Mouse (Mus musculus): ENCODE data around the gene Gm12216.
A peak's percentile ranks its signal among the peaks of the same experiment; 100 is the strongest.
"Not testable (repeated sequence)": the region's sequence is repeated elsewhere in the genome, so short reads cannot be mapped to it uniquely, and the experiment has no call there.

Gm12216 gene

DNA sequence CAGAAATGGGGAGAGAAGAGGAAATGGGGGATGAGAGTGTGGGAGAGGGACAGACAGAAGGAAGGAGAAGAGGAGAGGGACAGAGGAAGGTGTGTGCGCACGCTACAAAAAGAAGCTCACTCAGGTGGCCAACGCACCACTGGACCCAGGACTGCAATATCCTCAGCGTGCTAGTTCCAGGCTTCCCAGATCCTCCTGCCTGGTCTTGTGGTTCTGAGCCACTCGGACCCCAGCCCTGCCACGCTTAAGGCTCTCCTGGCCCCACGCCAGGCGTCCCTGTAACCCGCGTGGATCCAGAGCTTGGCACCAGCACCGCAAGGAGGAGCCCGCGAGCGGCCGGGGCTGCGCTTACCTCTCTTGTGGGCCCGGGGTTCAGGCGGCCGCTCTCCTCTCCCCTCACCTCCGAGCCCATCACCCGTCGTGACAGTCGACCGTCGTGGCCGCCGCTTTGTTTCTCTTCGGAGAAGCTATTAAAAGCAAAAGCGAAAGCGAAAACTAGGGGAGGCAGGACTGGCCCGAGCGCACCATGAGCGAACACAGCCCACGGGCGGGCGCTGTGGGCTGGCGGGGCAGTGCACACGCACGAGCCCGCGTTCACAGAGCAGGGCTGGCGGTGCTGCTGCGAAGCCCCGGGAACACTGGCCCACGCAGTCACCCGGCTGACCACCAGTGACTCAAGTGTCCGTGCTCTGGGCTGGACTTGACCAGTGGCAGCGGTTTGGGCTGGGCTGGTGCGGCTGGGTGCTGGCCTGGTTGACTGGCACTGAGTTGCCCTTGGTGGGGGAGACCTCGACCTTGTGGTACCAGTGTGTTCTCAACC, at the start of gene Gm12216:
Gene Gm12216 (minus strand): TSS at position 496 of the 820 bp plus-strand sequence.
- DNase-seq (ENCODE audit: low spot score in 2 of 2), result peak in 1 of 2 experiments; percentile 9

DNA sequence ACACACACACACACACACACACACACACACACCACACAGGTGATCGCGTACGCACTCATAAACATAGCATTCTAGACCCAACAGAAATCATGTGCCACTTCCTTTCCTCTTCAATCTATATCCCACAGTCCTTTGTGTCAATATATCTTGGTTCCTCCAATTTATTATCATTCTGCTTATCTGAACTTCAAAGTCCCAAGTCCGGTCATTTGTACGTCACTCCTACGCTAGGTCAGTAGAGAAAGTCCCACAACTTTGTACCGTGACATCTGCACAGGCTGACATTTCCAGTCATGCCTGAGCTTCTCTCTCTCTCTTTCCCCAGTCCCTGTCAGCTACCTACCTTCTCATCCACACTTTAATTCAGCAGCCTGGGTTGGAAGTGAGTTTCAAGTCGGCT, 49.6 kb upstream of the Gm12216 start:
- no peak for DNase-seq (ENCODE audit: low spot score in 2 of 2)

DNA sequence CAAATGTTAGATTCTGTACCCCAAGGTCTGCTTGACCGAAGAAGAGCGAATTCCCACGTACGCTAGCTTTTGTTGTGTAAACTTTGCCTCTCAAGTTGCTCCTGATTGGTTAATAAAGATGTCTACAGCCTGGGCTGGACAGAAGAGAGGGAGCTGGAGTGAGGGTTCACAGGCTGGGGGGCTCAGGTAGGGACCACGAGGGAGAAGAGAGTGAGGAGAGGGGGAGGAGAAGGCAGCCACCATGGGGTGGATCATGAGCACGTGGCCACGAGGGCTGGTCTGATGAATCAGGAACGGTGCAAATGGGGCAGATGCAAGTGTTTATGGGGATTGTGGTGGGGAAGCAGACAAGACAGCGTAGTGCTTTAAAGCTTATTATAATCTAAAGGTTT, 45.5 kb upstream of the Gm12216 start:
- DNase-seq (ENCODE audit: low spot score in 2 of 2), result no peak

DNA sequence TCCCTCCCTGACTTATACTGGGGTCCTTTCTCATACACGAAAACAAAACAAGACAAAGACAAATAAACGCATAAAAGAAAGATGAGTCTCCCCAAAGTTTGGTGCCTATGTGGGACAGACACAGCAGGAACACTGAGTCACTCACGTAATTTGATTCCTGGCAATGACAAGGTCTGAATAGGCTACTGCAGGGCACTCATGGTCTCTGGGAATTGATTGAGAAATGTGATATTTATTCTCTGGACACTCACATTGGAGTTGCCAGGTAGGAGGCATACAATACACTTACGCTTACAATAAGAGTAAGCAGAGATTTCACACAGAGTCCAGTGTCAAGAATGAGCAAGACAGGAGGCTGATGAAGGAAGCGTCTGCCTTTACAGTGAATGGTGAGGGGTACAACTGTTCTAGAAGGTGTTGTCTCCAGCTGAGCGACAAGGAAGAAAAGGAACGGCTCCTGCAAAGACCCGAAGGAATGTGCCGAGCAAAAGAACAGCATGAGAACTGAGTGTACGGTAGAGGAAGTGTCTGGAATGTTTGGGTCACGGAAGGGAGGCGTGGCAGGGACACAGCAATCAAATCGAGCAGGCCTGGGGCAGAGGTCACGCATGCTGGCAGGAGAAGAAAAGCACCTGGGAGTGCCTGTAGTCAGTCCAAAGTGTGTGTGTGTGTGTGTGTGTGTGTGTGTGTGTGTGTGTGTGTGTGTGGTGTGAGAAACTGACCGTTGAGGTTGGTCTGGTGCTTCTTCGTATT, 44.9 kb upstream of the Gm12216 start:
- DNase-seq (ENCODE audit: low spot score in 2 of 2), result no peak

DNA sequence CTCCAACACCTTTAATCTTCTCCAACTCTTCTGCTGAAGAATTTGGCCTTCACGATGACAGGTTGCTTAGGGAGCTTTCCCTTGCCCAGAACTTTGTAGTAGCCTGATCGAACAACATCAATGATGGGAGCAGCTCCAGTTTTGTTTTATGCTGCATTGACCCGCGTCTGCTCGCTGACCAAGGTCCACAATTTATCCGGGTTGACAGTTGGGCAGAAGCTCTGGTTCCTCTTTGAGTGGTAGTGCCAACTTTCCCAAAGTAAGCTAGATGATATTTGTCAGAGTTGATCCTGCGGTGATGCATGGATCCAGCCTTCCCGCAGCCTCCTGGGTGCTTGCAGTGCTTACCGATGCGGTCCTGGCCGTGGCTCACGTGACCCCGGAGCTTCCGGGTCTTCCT, 43.7 kb upstream of the Gm12216 start:
- DNase-seq (ENCODE audit: low spot score in 2 of 2), result no peak

DNA sequence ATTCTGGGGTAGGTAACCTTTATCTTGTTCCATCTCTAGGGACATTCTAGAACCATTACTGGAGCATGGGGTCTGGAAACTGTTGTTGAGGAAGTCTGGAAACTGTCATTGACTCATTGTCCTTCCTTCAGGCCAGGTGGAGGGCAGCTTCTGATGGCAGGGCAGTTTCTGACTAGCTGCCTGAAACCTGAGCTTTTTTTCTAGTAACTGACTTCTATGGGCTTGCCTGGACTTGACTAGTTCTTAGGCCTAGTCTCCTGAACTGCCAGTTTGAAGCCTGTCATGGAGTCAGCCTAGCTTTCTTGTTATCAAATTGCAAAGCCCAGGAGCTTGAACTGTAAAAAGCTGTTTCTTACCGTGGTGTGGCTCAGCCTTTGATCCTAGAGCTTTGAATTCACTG, 41.9 kb upstream of the Gm12216 start:
- no peak for DNase-seq (ENCODE audit: low spot score in 2 of 2)

DNA sequence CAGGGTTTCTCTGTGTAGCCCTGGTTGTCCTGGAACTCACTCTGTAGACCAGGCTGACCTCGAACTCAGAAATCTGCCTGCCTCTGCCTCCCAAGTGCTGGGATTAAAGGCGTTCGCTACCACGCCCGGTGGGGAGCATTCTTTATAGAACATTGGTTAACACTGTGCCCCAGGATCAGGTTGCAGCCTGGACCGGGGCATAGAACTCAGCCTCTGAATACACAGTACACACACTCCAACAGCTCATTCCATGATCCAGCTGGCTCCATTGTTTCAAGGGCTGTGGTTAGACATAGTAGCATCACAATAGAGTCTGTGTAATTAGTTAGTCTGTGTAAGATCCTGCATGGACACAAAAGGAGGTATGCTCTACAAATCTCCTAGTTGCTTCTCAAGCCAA, 40.9 kb upstream of the Gm12216 start:
- no peak for DNase-seq (ENCODE audit: low spot score in 2 of 2)

DNA sequence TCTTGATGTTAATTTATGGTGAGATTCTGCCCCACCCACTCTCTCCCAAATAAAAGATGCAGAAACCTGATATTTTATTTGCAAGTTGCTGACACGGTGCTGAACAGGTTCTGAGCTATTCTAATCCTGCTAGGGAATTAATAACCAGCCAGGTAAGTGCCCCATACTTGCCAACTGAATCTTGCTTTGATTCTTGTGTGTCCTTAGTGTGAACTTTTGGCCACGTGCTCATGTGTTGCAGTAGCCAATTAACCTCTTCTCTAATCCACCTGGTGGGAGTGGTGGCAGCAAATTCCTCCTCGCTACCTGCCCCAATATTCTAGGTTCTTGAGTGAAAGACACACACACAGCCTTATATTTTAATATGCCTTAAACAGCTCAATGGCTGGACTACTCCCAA, 39.9 kb upstream of the Gm12216 start:
- DNase-seq (ENCODE audit: low spot score in 2 of 2), result no peak

DNA sequence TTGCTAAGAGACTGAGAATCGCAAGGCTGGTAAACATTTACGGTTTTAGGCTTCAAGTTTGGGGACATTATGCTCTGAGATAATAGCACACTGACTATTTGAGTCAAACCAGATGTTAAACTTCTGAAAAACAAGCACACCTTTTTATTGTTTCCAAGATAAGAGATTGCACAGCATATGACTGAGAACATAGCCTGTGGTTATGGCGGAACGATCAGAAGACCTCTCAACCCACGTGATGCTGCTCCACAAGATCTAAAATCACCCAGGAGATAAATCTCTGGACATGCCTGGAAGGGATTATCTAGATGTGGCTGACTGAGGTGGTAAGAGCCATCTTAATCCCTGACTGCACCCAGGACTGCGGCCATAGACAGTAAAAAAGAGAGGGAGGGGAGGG, 37.9 kb upstream of the Gm12216 start:
- no peak for DNase-seq (ENCODE audit: low spot score in 2 of 2)

DNA sequence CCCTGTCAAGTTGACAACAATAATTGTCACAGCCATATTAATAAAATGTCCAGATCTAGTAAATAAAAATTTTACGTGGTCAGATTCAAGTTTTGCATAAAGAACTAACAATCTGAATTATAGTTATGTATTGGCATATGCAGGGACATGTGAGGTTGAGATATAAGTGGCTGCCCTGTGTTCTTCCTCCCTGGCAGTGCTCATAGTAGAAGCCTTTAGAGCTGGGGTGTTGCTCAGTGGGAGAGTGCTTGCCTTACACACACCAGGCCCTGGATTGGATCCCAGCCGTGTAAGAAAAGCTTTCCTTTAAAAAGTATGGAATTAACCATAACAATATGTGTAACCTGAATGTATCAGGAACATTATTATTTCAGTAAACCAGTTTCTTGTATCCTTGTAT, 34.4 kb upstream of the Gm12216 start:
- no peak for DNase-seq (ENCODE audit: low spot score in 2 of 2)

DNA sequence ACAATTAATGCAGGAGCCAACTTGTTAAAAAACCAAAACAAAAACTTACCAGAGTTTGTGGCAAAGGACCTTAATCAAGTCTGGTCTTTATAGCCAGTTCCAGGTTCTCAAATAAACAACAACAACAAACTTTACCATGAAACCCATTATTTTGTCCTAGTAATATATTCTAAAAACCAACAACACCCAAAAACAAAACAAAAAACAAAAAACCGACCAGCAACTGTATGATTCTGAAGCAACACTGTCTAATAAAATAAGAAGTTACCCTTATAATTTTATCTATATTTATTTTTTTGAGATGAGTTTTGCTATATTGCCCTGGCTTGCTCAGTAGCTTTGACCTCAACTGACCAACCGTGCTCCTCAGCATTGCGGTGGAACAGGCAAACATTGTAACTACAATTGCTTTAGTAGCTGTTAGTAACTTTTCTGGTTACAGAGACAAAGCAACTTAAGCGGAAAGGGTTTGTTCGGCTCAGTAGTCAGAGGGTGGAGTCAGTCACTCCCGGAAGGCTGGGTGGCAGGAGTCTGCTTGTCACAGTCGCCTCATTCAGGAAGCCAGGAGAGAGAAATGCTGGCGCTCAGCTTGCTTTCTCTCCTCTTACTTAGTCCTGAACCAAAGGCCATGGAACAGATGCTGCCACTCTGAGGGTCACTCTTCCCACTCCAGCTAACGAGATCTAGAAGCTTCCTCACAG, 33.8 kb upstream of the Gm12216 start:
- DNase-seq (ENCODE audit: low spot score in 2 of 2), result no peak

DNA sequence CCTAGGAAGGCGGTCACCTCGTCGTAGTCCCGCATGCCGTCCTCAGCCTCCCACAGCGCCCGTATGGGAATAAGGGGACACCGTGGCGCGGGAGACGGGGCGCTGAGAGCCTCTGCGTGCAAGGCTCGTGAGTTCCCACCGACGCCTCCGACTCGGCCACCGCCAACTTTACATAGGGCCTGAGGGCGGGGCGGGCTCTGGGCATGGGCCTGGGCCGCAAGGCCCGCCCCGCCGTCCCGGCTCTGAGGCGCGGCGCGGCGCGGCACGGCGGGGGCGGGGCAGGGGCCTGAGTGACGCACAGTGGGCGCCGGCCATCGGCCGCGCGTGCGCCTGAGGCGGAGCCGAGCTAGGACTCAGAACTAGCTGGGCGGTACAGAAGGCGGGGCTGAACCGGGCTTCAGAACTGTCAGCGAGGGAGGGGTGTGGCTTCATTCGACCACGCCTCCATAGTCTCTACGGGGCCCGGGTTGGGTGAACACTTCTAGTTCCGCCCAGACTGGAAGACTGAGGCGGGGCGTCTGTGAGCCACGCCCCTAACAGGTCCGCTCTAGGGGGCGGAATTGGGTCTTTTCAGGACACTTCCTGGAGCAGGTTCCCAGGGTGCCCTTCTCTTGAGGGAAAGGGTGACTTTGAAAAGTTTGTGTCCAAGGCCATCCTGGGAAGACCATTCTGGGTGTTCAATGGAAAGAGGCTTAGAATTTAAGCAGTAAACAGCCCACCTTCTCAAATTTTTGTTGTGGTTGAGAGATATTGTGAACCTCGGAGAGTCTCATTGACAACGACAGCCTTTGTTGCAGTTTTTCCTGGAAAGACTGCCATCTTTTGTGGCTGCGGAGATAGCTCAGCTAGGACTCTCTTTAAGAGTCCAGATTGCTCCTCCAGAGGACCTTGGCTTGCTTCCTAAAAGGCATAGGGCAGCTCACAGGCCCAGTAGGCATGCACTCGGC, 32.7 kb upstream of the Gm12216 start, which contains the start of gene Slc22a5:
Gene Slc22a5 (minus strand): TSS at position 156 of the 947 bp plus-strand sequence.
- DNase-seq (ENCODE audit: low spot score in 2 of 2), result peak; percentile 92 to 97

DNA sequence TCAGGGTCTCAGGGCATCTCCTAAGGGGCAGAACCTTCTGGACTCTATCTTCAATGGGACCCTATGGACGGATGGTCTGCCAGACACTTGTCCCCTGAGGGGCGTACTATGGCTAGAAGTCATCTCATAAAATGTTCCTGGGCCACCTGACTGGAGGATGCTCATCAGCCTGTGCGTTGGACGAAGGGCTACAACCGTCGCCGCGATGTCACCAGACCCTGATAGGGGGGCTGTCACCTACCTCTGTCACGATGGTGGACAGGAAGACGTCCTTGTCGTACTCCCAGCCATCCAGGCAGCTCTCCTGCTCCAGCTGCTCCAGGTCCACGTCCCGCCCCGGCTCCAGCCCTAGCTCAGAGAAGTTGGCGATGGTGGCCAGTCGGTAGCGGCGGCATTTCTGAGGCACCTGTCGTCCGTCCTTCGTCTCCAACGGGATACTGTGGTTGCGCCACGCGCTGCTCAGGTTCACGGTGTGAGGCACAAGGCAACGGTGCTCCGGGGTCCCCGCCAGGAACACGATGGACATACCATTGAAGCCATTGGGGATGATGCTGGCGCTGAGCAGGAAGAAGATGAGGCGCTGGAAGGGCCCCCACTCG, 31.9 kb upstream of the Gm12216 start:
- DNase-seq (ENCODE audit: low spot score in 2 of 2), result peak in 1 of 2 experiments; percentile 25

DNA sequence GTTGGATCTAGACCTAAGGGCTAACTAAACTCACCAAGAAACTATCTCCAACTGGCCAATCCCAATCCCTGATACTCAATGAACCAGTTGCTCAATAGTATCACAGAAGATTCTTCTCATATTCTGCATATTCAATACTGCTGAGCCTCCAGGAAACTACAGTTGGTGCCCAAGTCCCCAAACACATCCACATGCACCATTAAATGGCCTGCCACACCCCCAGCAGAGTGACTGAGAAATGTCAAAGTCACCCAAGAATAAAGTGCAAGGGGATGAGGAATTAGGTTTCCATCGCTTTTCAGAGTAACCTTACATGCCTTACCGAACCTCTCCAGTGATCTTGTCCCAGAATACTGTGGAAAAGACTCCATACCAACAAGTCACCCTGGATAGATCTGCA, 31.2 kb upstream of the Gm12216 start:
- no peak for DNase-seq (ENCODE audit: low spot score in 2 of 2)

DNA sequence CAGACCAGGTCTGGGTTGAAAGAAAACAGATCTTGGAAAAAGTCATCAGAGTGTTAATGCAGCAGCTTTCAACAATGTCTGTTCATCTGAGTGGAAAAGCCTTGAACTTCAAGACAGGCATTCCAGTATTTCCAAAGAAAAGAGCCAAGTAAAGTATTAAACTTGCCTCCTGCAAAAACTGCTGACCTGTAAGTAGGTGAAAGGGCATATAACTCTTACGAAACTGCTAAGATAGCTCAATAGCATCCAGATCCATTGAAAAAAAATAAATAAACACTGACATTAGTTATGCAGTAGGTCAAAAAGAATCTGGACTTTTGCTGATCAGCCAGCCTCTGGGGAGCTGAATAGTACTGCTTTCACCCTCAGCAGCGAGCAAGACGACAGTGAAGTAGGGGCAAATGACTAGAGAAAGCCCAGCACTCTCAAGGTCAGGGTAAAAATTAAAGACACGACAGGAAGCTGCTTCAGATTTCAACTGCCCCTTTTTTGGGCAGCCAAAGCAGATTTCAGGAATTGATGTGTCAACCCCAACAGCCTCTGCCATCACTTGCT, 30.1 kb upstream of the Gm12216 start:
- no peak for DNase-seq (ENCODE audit: low spot score in 2 of 2)

DNA sequence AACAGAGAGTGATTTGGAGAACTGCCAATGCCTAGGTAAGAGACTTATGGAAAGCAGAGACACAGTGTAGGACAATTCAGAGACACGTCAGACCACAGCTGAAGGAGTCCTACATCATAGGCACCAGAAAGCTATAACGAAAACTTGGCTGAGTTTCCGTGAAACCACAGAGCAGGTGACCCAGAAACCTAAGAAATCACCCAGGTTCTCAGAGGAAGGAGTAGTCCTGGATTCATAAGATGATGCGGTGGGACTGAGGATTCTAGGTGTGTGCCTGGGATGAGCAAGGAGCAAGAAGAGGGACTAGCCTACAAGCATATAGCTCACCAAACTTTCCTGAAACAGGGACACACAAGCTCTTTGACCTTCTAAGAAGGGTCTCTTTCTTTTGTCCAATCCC, 29.2 kb upstream of the Gm12216 start:
- no peak for DNase-seq (ENCODE audit: low spot score in 2 of 2)

DNA sequence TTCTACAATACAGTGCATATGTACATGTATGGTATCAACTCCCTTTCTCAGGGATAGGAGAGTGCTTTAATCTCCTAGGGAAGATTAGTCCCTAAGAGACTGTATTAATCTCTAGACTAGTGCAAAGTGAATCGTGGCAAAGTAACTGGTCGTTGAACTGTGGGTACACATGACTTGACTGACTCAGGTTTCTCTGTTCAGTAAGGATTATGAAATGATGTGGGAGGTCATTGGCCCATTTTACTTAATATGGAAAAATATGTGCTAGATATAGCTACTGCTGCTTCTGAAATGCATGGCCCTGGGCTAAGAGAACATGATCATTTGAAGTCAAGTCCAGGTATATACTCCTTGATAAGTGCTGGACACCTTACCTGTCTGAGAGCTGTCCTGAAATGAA, 24.2 kb upstream of the Gm12216 start:
- DNase-seq (ENCODE audit: low spot score in 2 of 2), result no peak

DNA sequence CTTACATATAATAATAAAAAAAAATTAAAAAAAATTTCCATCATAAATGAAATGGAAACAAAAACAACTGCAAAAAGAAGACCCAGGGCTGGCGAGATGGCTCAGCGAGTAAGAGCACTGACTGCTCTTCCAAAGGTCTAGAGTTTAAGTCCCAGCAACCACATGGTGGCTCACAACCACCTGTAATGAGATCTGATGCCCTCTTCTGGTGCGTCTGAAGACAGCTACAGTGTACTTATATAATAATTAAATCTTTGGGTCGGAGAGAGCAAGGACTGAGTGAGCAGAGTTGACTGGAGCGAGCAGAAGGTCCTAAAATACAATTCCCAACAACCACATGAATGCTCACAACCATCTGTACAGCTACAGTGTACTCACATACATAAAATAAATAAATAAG, 19.0 kb upstream of the Gm12216 start:
- DNase-seq (ENCODE audit: low spot score in 2 of 2), result not testable (repeated sequence)

DNA sequence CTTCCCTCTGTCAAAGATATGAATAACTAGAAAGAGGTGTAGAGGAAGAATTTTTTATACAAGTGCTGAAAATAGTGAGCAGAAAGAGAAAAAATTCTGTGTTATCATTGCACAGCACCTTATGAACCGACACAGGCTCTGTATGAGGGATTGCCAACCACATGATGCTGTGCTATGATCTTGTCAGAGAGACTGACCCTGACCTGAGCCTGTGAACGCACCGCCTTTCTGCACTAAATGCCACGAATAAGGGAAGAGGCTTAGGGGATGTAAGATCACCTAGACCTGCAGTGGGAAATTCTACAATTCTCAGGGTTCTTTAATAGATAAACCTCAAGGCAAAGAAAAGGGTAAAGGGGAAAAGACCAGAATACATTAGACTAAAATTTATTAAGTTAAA, 17.4 kb upstream of the Gm12216 start:
- DNase-seq (ENCODE audit: low spot score in 2 of 2), result no peak

DNA sequence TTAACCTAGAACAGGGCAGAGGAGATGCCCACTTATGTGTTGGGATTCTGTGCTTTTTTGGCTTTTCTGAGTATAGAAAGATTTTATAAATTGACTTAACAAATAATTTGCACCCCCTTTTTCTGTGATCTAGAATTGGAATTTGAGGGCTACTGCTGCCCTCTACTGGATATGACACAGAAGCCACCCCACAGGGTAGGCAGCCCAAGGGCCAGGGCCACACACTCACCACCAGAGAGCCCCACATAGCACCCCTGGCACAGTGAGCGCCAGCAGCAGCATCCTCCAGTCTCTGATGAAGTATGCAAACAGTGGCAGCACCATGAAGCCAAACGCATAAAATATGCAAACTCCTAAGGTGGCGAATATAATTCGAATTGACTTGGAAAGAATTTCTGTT, 15.7 kb upstream of the Gm12216 start:
- no peak for DNase-seq (ENCODE audit: low spot score in 2 of 2)

Measured in cerebellum, postnatal 4 days (tissue).